Mouse (Mus musculus) midbrain, embryonic 12.5 days (tissue): ENCODE measurements around the gene Lcn9. TPM values are rescaled to one million over a fixed set of nuclear protein-coding genes. Genes with fewer than 3 reads are reported as not detected.

Source experiments
- ATAC-seq: fragments of 200-750 bp; cut with Nextera tagmentation; 2 replicates; pipeline ENCODE4 v1.8.0; 2017; ENCODE audit warnings: low read depth, moderate TSS enrichment, moderate library complexity; ENCODE audit not compliant: low FRiP score
- H3K27ac ChIP-seq: fragments of 300-500 bp; sonication (generic); replicated peaks from 2 replicates; pipeline ENCODE4 v1.5.1; 2016; ENCODE audit warnings: mild to moderate bottlenecking
- H3K27me3 ChIP-seq: fragments of 300-500 bp; sonication (generic); 2 replicates; pipeline ENCODE4 v1.6.1; 2016; ENCODE audit warnings: mild to moderate bottlenecking
- H3K36me3 ChIP-seq: fragments of 300-500 bp; sonication (generic); 2 replicates; pipeline ENCODE4 v1.6.1; 2016
- H3K4me1 ChIP-seq: fragments of 300-500 bp; sonication (generic); 2 replicates; pipeline ENCODE4 v1.6.1; 2016
- H3K4me2 ChIP-seq: fragments of 300-500 bp; sonication (generic); replicated peaks from 2 replicates; pipeline ENCODE4 v1.6.1; 2016; ENCODE audit warnings: mild to moderate bottlenecking, moderate library complexity
- H3K4me3 ChIP-seq: fragments of 300-500 bp; sonication (generic); 2 replicates; pipeline ENCODE4 v1.5.1; 2016; ENCODE audit warnings: mild to moderate bottlenecking
- H3K9ac ChIP-seq: fragments of 300-500 bp; sonication (generic); replicated peaks from 2 replicates; pipeline ENCODE4 v1.6.1; 2016; ENCODE audit warnings: mild to moderate bottlenecking, moderate library complexity
- H3K9me3 ChIP-seq: fragments of 300-500 bp; sonication (generic); 2 replicates; pipeline ENCODE4 v1.6.1; 2016; ENCODE audit warnings: mild to moderate bottlenecking
- whole genome bisulfite sequencing: fragments of 180-500 bp; shearing (Covaris S2); methylation state at CpG from one replicate; pipeline ENCODE4 v1.1.7; 2016; 5-methylcytosine and 5-hydroxymethylcytosine counted together
- polyA plus RNA-seq: library from polyadenylated mRNA; unstranded; fragments of >200 nt; fragmentation: Nextera tagmentation; extraction: Ambion mirVana; gene quantifications from 2 replicates; pipeline ENCODE4 v1.2.1, GENCODE M21; 2016

The Lcn9 gene
- not detected in 2 replicates for polyA plus RNA-seq

- H3K9me3 ChIP-seq: no peaks in the 10 kb centered on the region
- ATAC-seq: no peak
- H3K4me3 ChIP-seq: no peak within 1 kb of the TSS
- 92% methylated on average over 1 of the region's 1 CpGs for WGBS
- H3K9ac ChIP-seq: no peak within 1 kb of the TSS
- no peaks in the 10 kb centered on the region for H3K27me3 ChIP-seq
- H3K27ac ChIP-seq: no peak within 1 kb of the TSS
- no peak within 1 kb of the TSS for H3K4me2 ChIP-seq
- H3K4me1 ChIP-seq: no peaks in the 10 kb centered on the region
- no peaks in the 10 kb centered on the region for H3K36me3 ChIP-seq
Observed at GRCm38 (mm10) chr2:25822806-25823205, at the start of gene Lcn9. TSS of gene Lcn9 (plus strand) at chr2:25823153.

DNA sequence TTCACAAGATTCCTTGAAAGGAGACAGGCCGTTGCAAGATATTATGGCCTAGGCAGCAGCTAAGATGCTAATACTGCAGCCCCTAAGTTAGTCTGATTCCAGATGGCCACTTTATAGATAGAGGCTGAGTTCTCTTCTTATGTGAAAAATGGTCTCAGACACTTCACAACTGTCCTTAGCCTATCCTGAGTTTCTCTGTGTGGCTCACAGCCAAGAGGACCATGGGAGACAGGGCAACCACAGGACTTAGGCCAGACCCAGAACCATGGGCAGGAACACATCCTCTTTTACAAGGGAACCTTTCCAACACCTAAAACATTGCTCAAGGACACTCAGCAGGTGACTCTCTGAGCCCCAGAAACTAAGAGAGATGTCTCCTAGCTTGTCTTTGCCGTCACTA is 49.4 kb upstream of the Lcn9 start:
- WGBS: 86% methylated on average over 2 of the region's 2 CpGs

GRCm38 (mm10) chr2:25774640-25775039 is 48.3 kb upstream of the Lcn9 start:
- no peak for ATAC-seq
- Histone ChIP-seq H3K9ac (no peak overlapping the region), H3K4me3 (no peak overlapping the region), H3K4me2 (no peak overlapping the region), H3K36me3 (no peaks in the 10 kb centered on the region), H3K4me1 (no peaks in the 10 kb centered on the region), H3K27me3 (no peaks in the 10 kb centered on the region; the same call in 1 of the 2 replicates), H3K27ac (no peak overlapping the region), H3K9me3 (no peaks in the 10 kb centered on the region)
- 69% methylated on average over 2 of the region's 2 CpGs for WGBS

More for the DNA sequence above, 49.4 kb upstream of the Lcn9 start:
- no peaks in the 10 kb centered on the region for H3K36me3 ChIP-seq
- H3K9me3 ChIP-seq: no peaks in the 10 kb centered on the region
- no peak overlapping the region for H3K4me2 ChIP-seq
- no peak for ATAC-seq
- H3K9ac ChIP-seq: no peak overlapping the region
- H3K4me3 ChIP-seq: no peak overlapping the region
- H3K27me3 ChIP-seq: no peaks in the 10 kb centered on the region; the same call in 1 of the 2 replicates
- no peaks in the 10 kb centered on the region for H3K4me1 ChIP-seq
- no peak overlapping the region for H3K27ac ChIP-seq

GRCm38 (mm10) chr2:25775991-25776390 is 47.0 kb upstream of the Lcn9 start:
- Histone ChIP-seq H3K36me3 (no peaks in the 10 kb centered on the region), H3K9ac (no peak overlapping the region), H3K4me2 (no peak overlapping the region), H3K27me3 (no peaks in the 10 kb centered on the region), H3K27ac (no peak overlapping the region), H3K4me1 (no peaks in the 10 kb centered on the region), H3K9me3 (no peaks in the 10 kb centered on the region), H3K4me3 (no peak overlapping the region)
- ATAC-seq: no peak
- 43% methylated on average over 3 of the region's 3 CpGs for WGBS

DNA sequence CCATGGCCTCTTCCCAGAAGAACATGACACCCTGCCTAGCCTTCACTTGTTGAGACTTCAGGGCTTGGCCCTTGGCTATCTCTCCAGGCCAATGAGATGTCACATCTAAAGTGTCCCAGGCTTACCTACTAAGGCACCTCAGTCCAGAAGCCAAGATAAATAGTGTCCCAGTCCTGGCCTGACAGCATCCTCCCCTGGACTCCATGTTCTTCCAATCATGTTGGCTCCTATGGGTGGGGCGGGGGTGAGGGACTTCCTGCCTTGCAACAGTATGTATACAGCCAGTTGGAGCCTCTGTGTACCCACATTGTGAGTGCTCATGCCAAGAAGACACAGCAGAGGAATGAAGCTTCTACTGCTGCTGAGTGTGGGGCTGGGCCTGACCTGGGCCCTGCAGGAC is 46.2 kb upstream of the Lcn9 start, which contains the start of gene Lcn11:
Gene Lcn11, plus strand, starts transcription at position 301 of the 400 bp plus-strand sequence.
- 77% methylated on average over 1 of the region's 1 CpGs for WGBS
- Histone ChIP-seq H3K4me1 (no peaks in the 10 kb centered on the region), H3K9ac (no peak within 1 kb of the TSS), H3K4me3 (no peak within 1 kb of the TSS), H3K36me3 (no peaks in the 10 kb centered on the region), H3K27ac (no peak within 1 kb of the TSS), H3K9me3 (no peaks in the 10 kb centered on the region), H3K27me3 (no peaks in the 10 kb centered on the region), H3K4me2 (no peak within 1 kb of the TSS)
- ATAC-seq: no peak

DNA sequence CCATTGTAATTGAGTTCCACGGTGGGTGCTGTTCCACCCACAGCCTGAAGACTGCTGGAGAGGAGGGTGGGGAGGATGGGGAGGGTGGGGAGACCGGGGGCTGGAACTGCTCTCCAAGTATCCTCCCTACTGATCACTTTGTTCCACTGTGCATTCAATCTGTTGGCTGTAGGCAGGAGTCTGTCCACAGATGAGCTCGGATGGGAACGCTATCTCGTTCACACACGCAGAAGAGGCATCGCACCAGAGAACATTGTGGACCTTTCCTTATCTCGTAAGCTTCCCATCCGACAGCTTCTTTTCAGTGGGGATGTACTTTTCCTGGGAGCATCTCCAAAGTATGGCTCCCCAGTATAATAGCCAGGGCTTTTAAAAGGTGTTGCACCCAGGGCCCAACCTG is 43.9 kb upstream of the Lcn9 start:
- ATAC-seq: no peak
- H3K27me3 ChIP-seq: no peaks in the 10 kb centered on the region
- H3K4me2 ChIP-seq: no peak overlapping the region
- H3K9ac ChIP-seq: no peak overlapping the region
- H3K27ac ChIP-seq: no peak overlapping the region
- H3K4me3 ChIP-seq: no peak overlapping the region
- 93% methylated on average over 9 of the region's 9 CpGs for whole genome bisulfite sequencing
- no peaks in the 10 kb centered on the region for H3K9me3 ChIP-seq
- H3K36me3 ChIP-seq: no peaks in the 10 kb centered on the region
- no peaks in the 10 kb centered on the region for H3K4me1 ChIP-seq

GRCm38 (mm10) chr2:25780921-25781320 is 42.0 kb upstream of the Lcn9 start:
- no peaks in the 10 kb centered on the region for H3K36me3 ChIP-seq
- H3K4me2 ChIP-seq: no peak overlapping the region
- H3K27ac ChIP-seq: no peak overlapping the region
- no peaks in the 10 kb centered on the region for H3K9me3 ChIP-seq
- ATAC-seq: no peak
- no peaks in the 10 kb centered on the region for H3K27me3 ChIP-seq
- WGBS: 63% methylated on average over 4 of the region's 4 CpGs
- no peak overlapping the region for H3K4me3 ChIP-seq
- no peak overlapping the region for H3K9ac ChIP-seq
- H3K4me1 ChIP-seq: no peaks in the 10 kb centered on the region; the same call in 1 of the 2 replicates

- no peak for ATAC-seq
- no peaks in the 10 kb centered on the region for H3K27me3 ChIP-seq
- no peaks in the 10 kb centered on the region for H3K9me3 ChIP-seq
- H3K4me3 ChIP-seq: no peak within 1 kb of the TSS
- H3K4me1 ChIP-seq: no peaks in the 10 kb centered on the region; the same call in 1 of the 2 replicates
- H3K36me3 ChIP-seq: no peaks in the 10 kb centered on the region
- 83% methylated on average over 3 of the region's 3 CpGs for WGBS
- H3K9ac ChIP-seq: no peak within 1 kb of the TSS
- H3K27ac ChIP-seq: no peak within 1 kb of the TSS
- H3K4me2 ChIP-seq: no peak within 1 kb of the TSS
Observed at GRCm38 (mm10) chr2:25781957-25782356, 41.0 kb upstream of the Lcn9 start, which contains the start of gene Gm13539. TSS of gene Gm13539 (plus strand) at chr2:25782257.

DNA sequence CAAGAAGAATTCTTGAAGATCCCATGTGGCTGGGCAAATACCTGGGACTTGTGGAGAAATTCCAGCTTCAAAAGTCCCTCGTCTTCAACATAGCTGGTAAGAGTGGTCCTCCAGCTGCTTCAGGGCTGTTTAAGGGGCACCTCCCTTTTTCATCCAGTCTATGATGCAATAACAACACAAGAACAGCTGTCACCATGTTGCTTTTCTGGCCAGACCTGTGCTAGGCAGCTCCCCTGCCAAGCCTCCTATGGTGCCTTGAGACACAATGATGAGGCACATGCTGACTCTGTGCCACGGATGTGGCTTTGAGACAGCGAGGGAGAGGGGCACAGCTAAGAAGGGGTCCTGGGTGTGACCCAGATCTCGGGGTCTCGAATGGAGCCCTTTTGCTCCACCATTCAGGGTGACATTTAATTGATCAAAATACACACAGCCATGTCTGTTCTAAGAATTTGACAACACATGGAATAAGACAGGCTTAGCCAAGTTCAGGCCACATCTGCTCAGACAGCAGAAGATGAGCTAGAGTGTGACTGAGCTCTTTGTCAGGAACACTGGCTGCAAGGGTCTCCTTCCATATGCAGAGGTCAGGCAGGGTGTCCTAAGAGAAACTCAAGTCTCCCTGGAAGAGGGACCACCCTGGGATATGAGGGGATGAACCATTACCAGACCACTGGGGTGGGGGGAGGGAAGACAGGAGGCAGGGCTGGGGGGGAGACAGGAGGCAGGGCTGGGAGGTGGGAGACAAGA is 37.2 kb upstream of the Lcn9 start:
- no peaks in the 10 kb centered on the region for H3K36me3 ChIP-seq
- no peak for ATAC-seq
- no peaks in the 10 kb centered on the region for H3K9me3 ChIP-seq
- no peak overlapping the region for H3K4me2 ChIP-seq
- H3K27ac ChIP-seq: no peak overlapping the region
- 71% methylated on average over 5 of the region's 5 CpGs for WGBS
- H3K4me1 ChIP-seq: no peaks in the 10 kb centered on the region; the same call in 1 of the 2 replicates
- no peak overlapping the region for H3K9ac ChIP-seq
- H3K4me3 ChIP-seq: no peak overlapping the region
- H3K27me3 ChIP-seq: no peaks in the 10 kb centered on the region

DNA sequence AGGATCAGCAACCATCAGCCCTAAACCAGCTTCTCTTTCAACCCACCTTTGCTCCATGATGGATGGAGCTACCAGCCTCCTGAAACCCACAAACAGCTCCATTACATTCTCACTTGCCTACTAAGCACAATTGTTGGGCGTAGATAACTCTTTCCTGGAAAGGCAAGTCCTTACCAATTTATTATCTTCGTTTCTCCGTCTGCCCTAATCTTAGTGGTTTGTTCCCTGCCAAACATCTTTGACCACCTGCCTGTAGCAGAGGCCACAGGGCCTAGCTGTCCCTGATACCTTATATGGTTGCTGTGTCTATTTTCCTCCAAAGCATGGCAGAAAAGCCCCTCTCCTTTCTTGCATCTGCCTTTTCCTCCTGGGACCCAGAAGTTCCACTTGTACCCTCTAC is 33.9 kb upstream of the Lcn9 start:
- WGBS: 89% methylated on average over 3 of the region's 3 CpGs
- Histone ChIP-seq H3K27me3 (no peaks in the 10 kb centered on the region), H3K4me2 (no peak overlapping the region), H3K9ac (no peak overlapping the region), H3K27ac (no peak overlapping the region), H3K9me3 (no peaks in the 10 kb centered on the region), H3K4me1 (no peaks in the 10 kb centered on the region; the same call in 1 of the 2 replicates), H3K4me3 (no peak overlapping the region), H3K36me3 (no peaks in the 10 kb centered on the region)
- ATAC-seq: no peak

- H3K27me3 ChIP-seq: no peaks in the 10 kb centered on the region
- no peaks in the 10 kb centered on the region for H3K36me3 ChIP-seq
- ATAC-seq: no peak
- no peak overlapping the region for H3K9ac ChIP-seq
- H3K27ac ChIP-seq: no peak overlapping the region
- H3K9me3 ChIP-seq: no peaks in the 10 kb centered on the region
- H3K4me3 ChIP-seq: no peak overlapping the region
- H3K4me1 ChIP-seq: 0 out of 2 replicates have a peak, but pooled peaks cover 6% of the 10 kb centered on the region
- no peak overlapping the region for H3K4me2 ChIP-seq
- 50% methylated on average over 2 of the region's 2 CpGs for WGBS
Observed at GRCm38 (mm10) chr2:25797635-25798034, 25.3 kb upstream of the Lcn9 start.

DNA sequence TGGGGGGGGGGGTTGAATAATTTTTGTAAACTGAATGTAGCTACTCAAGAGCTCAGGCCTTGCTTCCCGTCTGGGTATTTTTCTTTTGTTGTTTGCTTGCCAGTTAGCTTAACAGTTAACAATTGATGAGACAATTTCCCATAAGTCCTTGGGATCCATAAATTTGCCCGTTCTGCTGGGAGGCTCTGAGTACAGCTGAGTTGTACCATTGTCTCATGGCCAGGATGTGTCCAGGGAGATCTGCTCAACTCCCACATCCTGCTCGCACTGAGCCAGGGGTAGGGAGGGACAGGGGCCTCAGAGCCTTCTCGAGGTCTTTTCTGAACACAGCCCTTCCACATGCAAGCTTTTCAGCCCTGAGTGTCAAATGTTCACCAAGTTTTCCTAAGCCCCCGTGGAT is 24.9 kb upstream of the Lcn9 start:
- no peak for ATAC-seq
- H3K9ac ChIP-seq: no peak overlapping the region
- H3K36me3 ChIP-seq: no peaks in the 10 kb centered on the region
- H3K4me1 ChIP-seq: 0 out of 2 replicates have a peak, but pooled peaks cover 6% of the 10 kb centered on the region
- no peaks in the 10 kb centered on the region for H3K9me3 ChIP-seq
- no peak overlapping the region for H3K4me3 ChIP-seq
- H3K4me2 ChIP-seq: no peak overlapping the region
- H3K27ac ChIP-seq: no peak overlapping the region
- H3K27me3 ChIP-seq: no peaks in the 10 kb centered on the region
- WGBS: 36% methylated on average over 5 of the region's 5 CpGs
